Mouse (Mus musculus) E14TG2a.4 (cell line): ENCODE results near the gene Med16.

Experiments
- CTCF ChIP-seq: conservative IDR thresholded peaks from 2 replicates; pipeline ENCODE4 v1.5.1; 2014; ENCODE audit warnings: low read length
- POU5F1 ChIP-seq: IDR thresholded peaks from 2 replicates; pipeline ENCODE4 v1.6.1; 2014; ENCODE audit warnings: low read length, borderline replicate concordance

DNA sequence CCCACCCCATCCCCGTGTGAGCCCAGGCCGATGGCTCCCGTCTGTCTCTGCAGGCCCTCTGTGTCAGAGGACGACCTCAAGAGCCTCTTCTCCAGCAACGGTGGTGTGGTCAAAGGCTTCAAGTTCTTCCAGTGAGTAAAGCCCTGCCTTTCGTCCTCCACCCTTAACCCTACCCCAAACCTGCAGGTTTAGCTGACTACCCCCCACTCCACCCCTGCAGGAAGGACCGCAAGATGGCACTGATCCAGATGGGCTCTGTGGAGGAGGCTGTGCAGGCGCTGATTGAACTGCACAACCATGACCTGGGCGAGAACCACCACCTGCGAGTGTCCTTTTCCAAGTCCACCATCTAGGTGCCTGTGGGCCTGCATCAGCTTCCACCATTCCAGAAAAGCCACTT, 45.8 kb downstream of the Med16 start:
- no peak for TF ChIP-seq CTCF
- TF ChIP-seq POU5F1, result no peak
